Mouse (Mus musculus): ENCODE data around the gene Fdx1. TPM values are rescaled to one million over a fixed set of nuclear protein-coding genes. Genes with fewer than 3 reads are reported as not detected.

The Fdx1 gene
- total RNA-seq (2023), result 3.1 and 4.4 TPM in 2 replicates

DNA sequence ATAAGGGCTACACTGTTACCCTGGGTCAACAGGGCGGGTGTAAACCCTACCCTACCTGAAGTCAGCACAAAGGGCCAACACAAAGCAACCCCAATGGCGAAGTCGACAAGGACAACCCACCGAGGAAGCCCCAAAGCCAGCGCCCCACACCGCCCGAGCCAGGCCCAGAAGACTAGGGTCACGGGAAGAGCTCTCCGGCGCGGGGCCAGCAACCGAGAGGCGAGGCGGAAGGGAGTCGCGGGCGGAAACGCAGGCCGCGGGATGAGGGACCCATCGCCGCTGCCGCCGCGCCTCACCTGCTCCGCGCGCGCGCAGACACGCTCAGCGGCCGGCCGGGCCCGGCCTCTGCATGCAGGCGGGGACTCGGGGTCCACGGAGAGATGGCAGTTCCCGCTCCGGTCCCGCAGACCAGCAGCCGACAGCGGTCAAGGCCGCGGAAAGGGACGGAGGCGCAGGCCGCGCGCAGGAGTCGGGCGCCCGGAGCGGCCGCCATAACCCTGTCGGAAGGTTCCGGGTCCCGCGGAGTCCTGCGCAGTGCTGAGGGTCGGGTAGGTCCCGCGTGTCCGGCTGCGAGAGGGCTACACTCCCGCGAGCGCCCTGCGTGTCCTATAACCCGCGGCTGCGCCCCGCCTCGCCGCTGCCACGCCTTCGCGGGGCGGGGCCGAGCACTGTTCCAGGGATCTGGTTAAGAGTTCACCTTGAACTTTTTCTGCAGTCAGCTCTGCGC, at the start of gene Fdx1:
Gene Fdx1 (minus strand): TSS at position 582 of the 727 bp plus-strand sequence.

Other genes starting within 250 kb of the Fdx1 start
- gene Arhgap20, start 198.2 kb downstream of the Fdx1 start, total RNA-seq (2023), result not detected in 2 replicates
- 50.9 and 52.9 TPM in 2 replicates for gene Rdx, start 83.6 kb upstream of the Fdx1 start, total RNA-seq (2023)
- 4.2 and 5.8 TPM in 2 replicates for gene Zc3h12c, start 205.0 kb upstream of the Fdx1 start, total RNA-seq (2023)